Comparison of ENCODE assay signal across 13 mouse cellular contexts in genomic region chr17:10310046-10310445, GRCm38 (mm10). TPM values are rescaled to one million over a fixed set of nuclear protein-coding genes. Genes with fewer than 3 reads are reported as not detected.
DNase-seq lines count a peak whose midpoint lies in the region; ATAC-seq and TF ChIP-seq lines count a peak whose summit lies in the region.
"Had no signal": no experiment of that assay in that cellular context is flagged by ENCODE, and none has a peak within 500 bp of the region (broad histone marks: within the 10 kb centered on the region; RNA-seq: fewer than 3 reads in every experiment).

No protein-coding gene starts in this region.

- H3K27ac ChIP-seq in heart, embryonic 14.5 days (replicated peaks in 1 of 2; ENCODE audit: control insufficient read depth in 1 of 2, insufficient read depth in 1 of 2, low read depth in 2 of 2, low read length in 2 of 2) = 0 out of 4 replicates have a peak overlapping the region, but pooled peaks of 1 of the 2 experiments have one; percentile 19
- no peak overlapping the region for H3K27ac ChIP-seq in lung, postnatal 0 days (ENCODE audit: low read length)
- H3K27ac ChIP-seq in hindbrain, embryonic 16.5 days (ENCODE audit: low read depth, low read length) = no peak overlapping the region
- H3K27ac ChIP-seq in neural tube, embryonic 15.5 days (replicated peaks) = no peak overlapping the region

- H3K36me3 ChIP-seq in heart, embryonic 14.5 days (ENCODE audit: control insufficient read depth, insufficient read depth, low read length) = no peaks in the 10 kb centered on the region
- H3K36me3 ChIP-seq in lung, postnatal 0 days (ENCODE audit: insufficient read depth, low read length) = no peaks in the 10 kb centered on the region
- H3K36me3 ChIP-seq in hindbrain, embryonic 16.5 days (ENCODE audit: control insufficient read depth, insufficient read depth, low read length) = no peaks in the 10 kb centered on the region
- H3K36me3 ChIP-seq in neural tube, embryonic 15.5 days = no peaks in the 10 kb centered on the region

- peak overlapping the region in 1 of 2 experiments; percentile 73; a peak in 2 of 4 replicates for H3K4me3 ChIP-seq in heart, embryonic 14.5 days (ENCODE audit: control insufficient read depth in 1 of 2, insufficient read depth in 1 of 2, low read depth in 1 of 2, low read length in 2 of 2)
- no peak overlapping the region for H3K4me3 ChIP-seq in lung, postnatal 0 days (ENCODE audit: low read depth, low read length)
- H3K4me3 ChIP-seq in hindbrain, embryonic 16.5 days (ENCODE audit: low read length) = no peak overlapping the region
- H3K4me3 ChIP-seq in neural tube, embryonic 15.5 days (replicated peaks) = no peak overlapping the region

- WGBS in heart, embryonic 14.5 days = 33% methylated on average over 1 of the region's 1 CpGs
- 41% methylated on average over 1 of the region's 1 CpGs for WGBS in lung, postnatal 0 days
- 56% methylated on average over 1 of the region's 1 CpGs for WGBS in hindbrain, embryonic 16.5 days
- WGBS in neural tube, embryonic 15.5 days = 45% methylated on average over 1 of the region's 1 CpGs

- no peaks in the 10 kb centered on the region for H3K9me3 ChIP-seq in heart, embryonic 14.5 days (ENCODE audit: control insufficient read depth, low read length)
- H3K9me3 ChIP-seq in lung, postnatal 0 days (ENCODE audit: low read length) = no peaks in the 10 kb centered on the region
- H3K9me3 ChIP-seq in hindbrain, embryonic 16.5 days (ENCODE audit: control insufficient read depth, low read length) = no peaks in the 10 kb centered on the region
- H3K9me3 ChIP-seq in neural tube, embryonic 15.5 days (replicated peaks) = no peaks in the 10 kb centered on the region

- ATAC-seq in heart, embryonic 14.5 days (ENCODE audit: insufficient number of reproducible peaks, insufficient read depth, low FRiP score, low read depth) = no peak
- no peak; the same call in 1 of the 2 replicates for ATAC-seq in lung, postnatal 0 days
- ATAC-seq in hindbrain, embryonic 16.5 days = no peak
- ATAC-seq in neural tube, embryonic 15.5 days (ENCODE audit: low FRiP score) = no peak

- H3K9ac ChIP-seq in heart, embryonic 14.5 days (ENCODE audit: low read length) = peak overlapping the region; percentile 77
- H3K9ac ChIP-seq in lung, postnatal 0 days (replicated peaks; ENCODE audit: low read depth) = no peak overlapping the region
- H3K9ac ChIP-seq in hindbrain, embryonic 16.5 days (ENCODE audit: low read depth, low read length) = no peak overlapping the region
- H3K9ac ChIP-seq in neural tube, embryonic 15.5 days (replicated peaks) = no peak overlapping the region

- peaks cover 4 to 34% of the 10 kb centered on the region in 2 experiments; a peak in 3 of 4 replicates for H3K4me1 ChIP-seq in heart, embryonic 14.5 days (ENCODE audit: control insufficient read depth in 2 of 2, insufficient read depth in 2 of 2, low read length in 2 of 2)
- H3K4me1 ChIP-seq in lung, postnatal 0 days (ENCODE audit: insufficient read depth, low read depth, low read length) = peaks cover 16% of the 10 kb centered on the region
- H3K4me1 ChIP-seq in hindbrain, embryonic 16.5 days (ENCODE audit: control insufficient read depth, insufficient read depth, low read depth, low read length) = peaks cover 6% of the 10 kb centered on the region
- peaks cover 20% of the 10 kb centered on the region for H3K4me1 ChIP-seq in neural tube, embryonic 15.5 days

- H3K27me3 ChIP-seq in heart, embryonic 14.5 days (ENCODE audit: control insufficient read depth, insufficient read depth, low read length) = no peaks in the 10 kb centered on the region
- no peaks in the 10 kb centered on the region for H3K27me3 ChIP-seq in lung, postnatal 0 days (replicated peaks; ENCODE audit: insufficient read depth, low read length)
- H3K27me3 ChIP-seq in hindbrain, embryonic 16.5 days (replicated peaks; ENCODE audit: control insufficient read depth, insufficient read depth, low read length) = no peaks in the 10 kb centered on the region
- H3K27me3 ChIP-seq in neural tube, embryonic 15.5 days (replicated peaks) = no peaks in the 10 kb centered on the region

- TF ChIP-seq EP300 in lung, postnatal 0 days (IDR thresholded peaks at IDR 0.05) = no peak

- no peak for TF ChIP-seq CTCF in lung, postnatal 0 days (IDR thresholded peaks at IDR 0.05)

- DNase-seq in heart, adult 9 months (ENCODE audit: low spot score in 2 of 2) = no peak
- DNase-seq in lung, postnatal 0 days (ENCODE audit: low spot score) = no peak
- no peak for DNase-seq in lung, postnatal 4 days
- DNase-seq in retina, postnatal 1 day = no peak
- DNase-seq: adrenal gland, adult 2 months; cerebellum, adult 2 months; kidney, adult 2 months; kidney, postnatal 36 days; layer of hippocampus, postnatal 36 days; right cerebral cortex, postnatal 4 days had no signal

- H3K4me2 ChIP-seq in heart, embryonic 14.5 days (ENCODE audit: low read length) = peak overlapping the region; percentile 64
- H3K4me2 ChIP-seq in lung, postnatal 0 days (replicated peaks; ENCODE audit: low read depth, low read length) = peak overlapping the region; percentile 30; the same call in 1 of the 2 replicates
- H3K4me2 ChIP-seq in hindbrain, embryonic 16.5 days (ENCODE audit: low read length) = peak overlapping the region; percentile 31
- H3K4me2 ChIP-seq in neural tube, embryonic 15.5 days = peak overlapping the region; percentile 43; the same call in 1 of the 2 replicates

RNA-seq across cellular contexts. Expression of gene Qk, which starts 9.6 kb away (rescaled TPM):
- polyA plus RNA-seq in heart, embryonic 14.5 days (2014; fragmentation: Nextera tagmentation; extraction: Ambion mirVana) = 71.8 and 76.2 TPM in 2 replicates
- 60.2 and 67.9 TPM in 2 replicates for polyA plus RNA-seq in lung, postnatal 0 days (2015; fragmentation: Nextera tagmentation; extraction: Ambion mirVana)
- polyA plus RNA-seq in hindbrain, embryonic 16.5 days (2015; fragmentation: Nextera tagmentation; extraction: Ambion mirVana) = 46.3 and 47.5 TPM in 2 replicates
- polyA plus RNA-seq in neural tube, embryonic 15.5 days (2015; fragmentation: Nextera tagmentation; extraction: Ambion mirVana) = 38.9 and 44.0 TPM in 2 replicates
